Mouse (Mus musculus) layer of hippocampus, adult 9-11 months (tissue): ENCODE results near the gene Cbs.
A peak's percentile ranks its signal among the peaks of the same experiment; 100 is the strongest.
"Not testable (repeated sequence)": the region's sequence is repeated elsewhere in the genome, so short reads cannot be mapped to it uniquely, and the experiment has no call there.

ENCODE experiments used
- DNase-seq: peaks from one replicate; pipeline ENCODE4 v3.0.0; 2022

The Cbs gene

DNA sequence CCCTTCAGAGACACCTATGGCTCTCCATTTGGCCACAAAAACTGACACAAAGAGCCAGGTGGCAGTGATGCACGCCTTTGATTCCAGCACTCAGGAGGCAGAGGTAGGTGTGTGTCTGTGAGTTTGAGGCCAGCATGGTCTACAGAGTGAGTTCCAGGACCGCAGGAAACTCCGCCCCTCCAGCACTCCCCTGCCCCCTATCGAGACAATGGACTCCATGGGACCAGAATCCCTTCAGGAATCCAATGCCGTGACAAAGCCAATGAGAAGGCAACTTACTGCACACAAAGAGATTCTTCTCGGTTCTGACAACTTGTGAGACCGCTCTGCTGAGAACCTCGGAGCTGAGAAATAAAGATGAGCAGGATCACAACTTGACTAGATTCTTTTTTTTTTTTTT is 5.3 kb upstream of the Cbs start:
- DNase-seq = no peak

DNA sequence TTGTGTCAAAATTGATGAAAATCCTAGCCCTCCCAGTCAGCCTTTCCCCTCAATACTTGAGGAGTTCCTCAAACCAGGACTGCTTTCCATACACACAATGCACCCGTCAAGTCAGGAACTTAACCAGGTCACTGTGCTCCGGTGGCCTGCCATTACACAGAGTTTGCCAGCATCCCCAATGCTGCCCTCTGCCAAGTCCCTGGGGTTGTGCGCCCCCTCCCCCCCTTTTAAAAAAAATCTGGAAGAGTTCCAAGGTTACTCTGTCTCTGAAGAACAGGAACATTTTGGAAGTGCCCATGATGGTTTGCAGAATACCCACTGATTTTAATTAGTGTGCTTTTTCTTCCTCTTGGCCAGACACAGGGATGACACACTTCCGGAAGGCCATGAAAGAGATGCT is 2.6 kb upstream of the Cbs start:
- DNase-seq = no peak

DNA sequence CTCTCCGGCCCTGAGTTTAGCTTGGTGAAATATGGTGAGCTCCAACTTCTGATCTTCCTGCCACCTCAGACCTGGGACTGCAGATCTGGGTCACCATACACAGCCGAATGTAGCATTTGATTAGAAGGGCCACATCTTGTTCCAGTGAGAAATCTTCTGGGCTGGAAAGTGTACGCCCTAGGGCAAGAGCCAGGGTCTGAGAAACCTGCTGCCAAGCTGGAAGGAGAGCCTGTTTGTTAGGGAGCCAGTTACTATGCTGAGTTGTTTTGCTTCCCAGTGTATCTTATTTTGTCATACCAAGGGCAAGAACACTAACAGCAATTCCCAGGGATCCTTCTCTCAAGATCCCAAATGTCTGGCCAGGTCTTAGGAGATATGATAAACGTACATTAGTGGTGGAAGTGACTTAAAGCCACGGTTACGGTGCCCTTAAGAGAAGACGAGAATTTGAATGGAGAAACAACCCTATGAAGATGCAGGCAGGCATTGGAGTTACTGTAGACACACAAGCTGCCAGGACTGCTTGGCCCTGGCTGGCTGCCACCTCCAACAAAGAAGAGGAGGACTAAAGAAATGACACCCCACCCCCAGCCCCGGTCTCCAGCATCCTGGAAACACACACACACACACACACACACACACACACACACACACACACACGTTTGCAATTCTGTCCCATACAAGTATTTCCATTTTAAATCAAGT is 980 bp upstream of the Cbs start:
- peak; percentile 52 for DNase-seq

DNA sequence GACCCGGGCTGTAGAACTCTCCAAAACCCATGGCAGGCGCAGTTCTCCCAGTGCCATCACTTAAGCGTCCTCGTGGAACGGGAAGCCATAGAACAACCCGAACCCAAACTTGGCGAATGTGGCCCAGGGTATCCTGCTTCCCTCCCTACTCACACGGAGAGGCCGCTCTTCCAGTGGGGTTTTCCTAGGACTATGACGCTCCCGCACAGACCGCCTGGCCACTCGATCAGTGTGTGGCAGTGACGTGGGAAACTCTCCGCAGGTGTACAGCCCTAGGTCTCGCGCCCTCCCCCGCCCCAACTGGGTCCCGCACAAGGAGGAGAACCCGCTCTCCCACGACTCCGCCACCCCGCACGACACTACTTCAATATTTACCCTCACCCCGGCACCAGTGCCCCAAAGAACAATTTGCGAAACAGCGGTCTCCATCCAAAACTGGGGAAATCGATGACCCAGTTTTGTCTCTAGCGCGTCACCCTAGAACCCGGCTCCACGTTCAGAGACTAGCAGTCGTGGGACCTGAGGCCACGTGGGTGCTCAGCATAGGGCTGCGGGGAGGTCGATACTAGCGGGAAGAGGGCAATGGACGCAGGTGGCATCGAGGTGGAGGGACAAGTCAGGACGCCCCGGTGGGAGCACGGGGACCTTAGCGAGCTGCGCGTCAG is 629 bp downstream of the Cbs start:
- DNase-seq = no peak

DNA sequence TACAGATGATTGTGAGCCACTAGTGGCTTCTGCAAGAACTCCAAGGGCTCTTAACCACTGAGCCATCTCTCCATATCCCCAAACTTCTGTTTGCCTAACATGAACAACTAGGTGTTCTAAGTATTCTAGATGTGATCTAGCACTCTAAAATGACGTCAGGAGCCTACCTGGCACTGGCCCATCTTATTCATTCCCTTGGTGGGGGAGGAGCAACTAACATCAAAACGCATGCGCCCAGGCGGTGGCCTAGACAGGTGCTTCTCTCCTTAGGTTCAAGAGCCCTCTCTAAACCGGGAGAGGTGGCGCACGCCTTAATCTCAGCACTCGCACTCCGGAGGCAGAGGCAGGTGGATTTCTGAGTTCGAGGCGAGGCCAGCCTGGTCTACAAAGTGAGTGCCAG is 1.3 kb downstream of the Cbs start:
- DNase-seq = no peak

DNA sequence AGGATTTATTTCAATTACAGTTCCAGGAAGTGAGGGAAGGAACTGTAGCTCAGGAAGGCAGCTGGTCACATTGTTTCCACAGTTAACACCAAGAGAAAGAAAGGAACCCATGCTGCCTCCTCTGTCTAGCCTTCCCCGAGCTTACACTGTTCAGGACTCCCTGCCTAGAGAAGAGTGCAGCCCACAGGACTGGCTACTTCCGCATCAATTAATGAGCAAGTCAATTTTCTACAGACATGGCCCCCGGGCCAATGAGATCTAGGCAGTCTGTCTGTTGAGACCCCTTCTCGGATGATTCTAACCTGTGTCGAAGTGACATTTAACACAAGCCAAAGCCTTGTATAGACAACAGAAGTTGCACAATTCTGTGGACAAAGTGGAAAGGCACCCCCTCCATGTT is 2.1 kb downstream of the Cbs start:
- DNase-seq = no peak

DNA sequence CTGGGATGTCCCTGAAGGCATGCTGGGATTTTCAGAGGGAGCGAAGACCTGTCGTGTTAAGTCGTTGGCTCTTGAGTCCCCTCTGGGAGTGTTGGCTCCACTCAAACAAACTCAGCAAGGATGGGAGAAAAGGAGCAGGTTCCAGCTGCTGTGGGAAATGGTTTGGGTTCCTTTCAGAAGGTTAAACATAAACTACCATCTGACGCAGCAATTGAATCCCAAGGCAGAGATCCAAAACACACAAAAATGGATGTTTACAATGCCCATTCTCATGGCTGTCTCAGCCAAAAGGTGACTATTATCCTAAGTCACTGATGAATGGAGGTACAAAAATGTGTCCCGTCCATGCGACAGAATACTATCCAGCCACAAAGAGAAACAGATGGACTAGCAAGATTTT is 4.0 kb downstream of the Cbs start:
- DNase-seq = no peak

DNA sequence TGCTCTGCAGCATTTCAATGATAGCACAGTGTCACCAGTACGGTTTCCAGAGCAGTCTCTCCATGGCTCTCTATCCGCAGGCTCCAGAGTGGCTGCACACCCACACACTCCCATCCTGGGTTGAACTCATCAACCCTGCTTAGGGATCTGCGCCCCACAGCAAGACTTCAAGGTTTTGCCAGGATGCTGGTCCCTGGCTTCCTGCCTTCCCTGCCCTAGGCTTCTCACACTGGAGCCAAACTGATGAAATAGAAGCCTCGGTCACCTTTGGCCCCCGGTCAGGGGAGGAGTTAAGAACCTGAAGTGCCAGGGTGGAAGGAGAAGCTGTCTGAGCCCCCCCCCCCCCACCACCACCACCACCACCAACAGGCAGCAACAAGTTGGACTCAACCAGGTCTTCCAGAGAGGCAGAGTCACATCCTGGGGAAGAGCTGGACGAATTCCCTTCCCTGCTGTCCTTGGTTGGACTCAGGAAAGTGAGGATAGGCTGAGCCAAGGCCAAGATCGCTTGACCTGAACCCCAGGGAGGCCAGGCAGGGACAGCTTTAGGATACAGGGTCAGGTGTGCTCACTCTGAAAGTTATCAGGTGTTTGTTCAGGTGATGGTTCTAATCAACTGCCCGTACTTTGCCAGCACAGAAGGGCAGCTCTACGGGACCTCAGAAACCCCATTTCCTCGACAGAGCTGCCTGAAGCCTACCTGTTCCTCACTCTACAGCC is 5.8 kb downstream of the Cbs start:
- no peak for DNase-seq

DNA sequence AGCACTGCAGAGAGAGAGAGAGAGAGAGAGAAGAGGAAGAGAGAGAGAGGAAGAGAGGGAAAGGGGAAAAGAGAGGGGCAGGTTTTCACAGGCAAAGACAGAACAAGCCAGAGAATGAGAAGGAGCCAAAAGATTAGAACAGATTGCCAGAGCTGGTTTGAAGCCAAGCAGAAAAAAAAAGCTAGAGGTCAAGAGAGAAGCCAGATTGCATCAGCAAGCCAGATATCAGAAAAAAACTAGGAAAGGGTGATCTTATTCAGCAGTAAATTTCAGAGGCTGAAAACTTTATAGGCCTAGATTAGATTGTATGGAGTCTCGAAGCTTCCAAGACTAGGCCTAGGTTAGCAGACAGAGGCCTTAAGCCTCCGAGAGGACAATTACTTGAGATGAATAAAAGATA is 9.1 kb downstream of the Cbs start:
- no peak for DNase-seq

DNA sequence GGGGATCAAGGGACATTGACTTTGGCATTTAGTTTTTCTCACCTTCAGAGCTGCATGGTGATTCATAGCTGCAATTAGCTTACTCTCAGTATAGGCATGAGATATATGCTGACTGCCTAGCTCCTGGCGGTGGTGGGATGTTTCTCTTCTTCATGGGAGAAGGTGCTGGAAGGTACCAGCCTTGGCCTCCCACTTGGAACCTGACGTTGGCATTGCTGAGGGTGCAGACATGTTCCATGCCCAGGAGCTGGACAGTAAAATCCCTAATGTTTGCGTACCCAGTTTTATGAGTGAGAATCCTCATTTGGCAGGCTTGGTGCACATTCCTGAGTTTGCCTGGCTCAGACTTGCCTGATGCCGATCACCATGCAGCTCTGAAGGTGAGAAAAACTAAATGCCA is 13.9 kb downstream of the Cbs start:
- no peak for DNase-seq

DNA sequence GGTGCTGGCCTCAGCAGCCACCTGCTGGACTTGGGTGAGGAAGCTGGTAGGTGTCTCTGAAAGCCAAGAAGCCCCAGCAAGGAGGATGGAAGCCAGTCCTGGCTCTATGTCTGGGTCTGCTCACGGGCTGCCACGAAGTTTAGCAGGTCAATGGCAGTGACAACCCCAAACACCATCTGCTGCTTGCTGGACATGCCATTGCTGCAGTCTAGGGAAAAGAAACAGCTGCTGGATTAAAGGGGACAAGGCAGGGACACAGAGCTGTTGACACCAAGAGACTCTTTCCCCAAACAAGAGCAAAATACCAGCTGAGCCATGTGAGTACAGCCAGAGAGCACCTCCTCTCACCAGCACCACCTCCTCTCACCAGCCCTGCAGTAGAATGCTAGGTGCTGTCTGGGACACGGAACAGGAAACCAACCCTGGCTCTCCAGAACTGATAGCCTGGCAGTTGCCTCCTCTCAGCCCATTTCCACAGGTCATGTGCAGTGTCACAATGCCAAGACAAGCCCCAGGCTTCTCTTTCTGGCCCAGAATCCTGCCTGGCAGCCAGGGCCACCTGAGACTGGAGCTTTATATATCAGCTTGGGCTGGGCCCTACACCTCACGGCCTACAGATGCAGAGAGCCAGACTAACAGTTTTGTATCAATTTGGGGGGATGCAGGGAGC is 23.8 kb downstream of the Cbs start:
- no peak for DNase-seq

DNA sequence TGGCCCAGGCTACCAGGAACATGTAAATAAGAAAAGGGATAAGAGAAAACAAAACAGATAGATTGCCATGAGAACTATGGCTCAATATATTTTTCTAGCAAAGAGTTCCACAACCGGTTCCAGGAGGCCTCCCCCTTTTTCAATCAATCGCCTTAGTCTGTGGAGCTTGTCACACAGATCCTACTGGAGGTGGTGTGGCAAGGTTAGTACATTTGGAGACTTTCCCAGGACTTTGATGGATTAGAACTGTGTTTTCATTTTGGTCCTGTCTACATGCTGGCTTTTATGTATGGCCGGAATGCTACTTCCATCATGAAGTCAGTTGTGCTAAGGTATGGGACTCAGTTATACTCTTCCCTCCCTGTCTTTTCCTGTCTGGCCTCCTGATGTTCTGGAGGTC is 27.1 kb downstream of the Cbs start:
- DNase-seq = no peak

DNA sequence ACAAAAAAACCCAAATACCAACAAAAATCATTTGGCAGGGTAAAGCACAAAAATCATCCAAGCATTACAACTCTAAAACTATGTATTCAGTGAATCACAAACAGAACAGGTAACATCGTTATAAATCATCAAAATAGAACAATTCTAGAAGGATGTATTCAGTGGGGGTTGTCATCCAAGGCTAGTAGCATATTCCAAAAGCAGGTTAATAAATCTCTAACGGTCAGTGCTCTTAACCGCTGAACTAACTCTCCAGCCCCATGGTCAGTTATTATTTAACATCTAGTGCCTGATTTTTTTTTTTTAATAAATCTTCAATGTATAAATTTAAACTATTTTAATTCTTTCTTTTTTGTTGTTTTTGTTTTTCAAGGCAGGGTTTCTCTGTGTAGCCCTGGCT is 27.9 kb downstream of the Cbs start:
- DNase-seq = not testable (repeated sequence)

DNA sequence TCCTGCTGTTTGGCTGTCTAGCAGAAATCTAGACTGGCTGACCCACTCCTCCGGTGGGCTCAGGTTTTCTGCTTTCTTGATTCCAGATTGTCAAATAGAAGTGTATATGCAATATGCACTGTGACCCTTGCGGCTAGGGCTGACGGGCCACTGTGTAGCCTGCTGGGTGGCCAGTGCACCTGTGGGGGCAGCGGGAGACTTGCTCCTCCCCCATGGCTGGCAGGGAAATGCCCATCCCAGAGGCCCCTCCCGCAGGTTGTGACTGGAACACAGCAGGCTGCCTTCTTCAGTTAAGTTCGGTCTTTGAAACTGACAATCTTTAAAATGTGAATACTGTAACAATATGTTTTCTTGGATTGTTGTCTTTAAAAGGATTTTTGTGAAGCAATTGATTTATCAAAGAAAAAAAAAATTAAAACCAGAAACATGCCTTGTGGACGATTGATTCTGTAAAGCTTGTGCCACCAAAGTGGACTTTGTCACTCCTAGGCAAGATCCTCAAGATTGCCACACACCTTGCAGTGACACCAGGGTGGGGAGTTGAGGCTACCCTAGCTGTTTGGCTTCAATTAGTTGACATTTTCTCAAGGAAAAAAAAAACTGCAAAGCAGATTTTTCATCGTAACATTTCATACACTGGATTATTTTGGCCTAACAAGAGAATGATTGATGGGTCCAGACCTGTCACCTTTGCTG is 29.6 kb downstream of the Cbs start:
- no peak for DNase-seq

DNA sequence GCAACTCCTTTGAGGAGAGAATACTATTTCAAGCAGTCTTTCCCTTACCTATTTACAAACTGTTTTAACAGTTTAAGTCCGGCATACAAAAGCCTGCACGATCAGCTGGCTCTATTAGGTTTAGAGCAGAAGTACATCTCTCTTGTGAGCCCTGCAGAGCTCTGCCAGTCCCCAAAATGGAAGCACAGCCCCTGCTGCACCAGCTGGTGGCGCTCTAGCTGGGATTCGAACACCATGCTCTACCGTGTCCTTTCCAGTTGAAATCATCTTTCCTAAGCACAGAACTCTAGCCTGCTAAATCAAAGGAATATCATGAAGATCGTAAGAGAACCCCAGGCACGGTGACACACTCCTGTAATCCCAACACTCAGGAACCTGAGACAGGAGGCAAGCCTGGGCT is 30.6 kb downstream of the Cbs start:
- no peak for DNase-seq

DNA sequence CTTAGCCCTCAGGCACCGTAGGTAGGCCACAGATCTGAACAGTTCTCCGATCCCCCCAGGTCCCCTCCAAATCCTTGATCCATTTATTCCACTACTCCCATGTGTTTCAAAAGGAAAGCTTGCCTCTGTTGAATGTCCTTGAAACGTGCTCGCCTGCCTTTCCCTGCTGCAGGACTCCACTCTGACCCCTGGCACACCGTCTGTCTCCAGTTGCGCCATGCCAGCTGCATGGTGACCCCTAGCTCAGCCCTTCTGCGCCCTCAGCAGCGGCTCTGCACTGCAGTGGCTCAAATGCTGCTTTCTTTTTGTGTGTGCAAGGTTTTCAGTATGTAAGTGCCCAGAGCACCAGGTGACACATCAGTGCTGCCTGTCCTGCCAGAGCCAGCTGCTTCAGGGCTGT is 38.4 kb downstream of the Cbs start:
- DNase-seq = no peak

DNA sequence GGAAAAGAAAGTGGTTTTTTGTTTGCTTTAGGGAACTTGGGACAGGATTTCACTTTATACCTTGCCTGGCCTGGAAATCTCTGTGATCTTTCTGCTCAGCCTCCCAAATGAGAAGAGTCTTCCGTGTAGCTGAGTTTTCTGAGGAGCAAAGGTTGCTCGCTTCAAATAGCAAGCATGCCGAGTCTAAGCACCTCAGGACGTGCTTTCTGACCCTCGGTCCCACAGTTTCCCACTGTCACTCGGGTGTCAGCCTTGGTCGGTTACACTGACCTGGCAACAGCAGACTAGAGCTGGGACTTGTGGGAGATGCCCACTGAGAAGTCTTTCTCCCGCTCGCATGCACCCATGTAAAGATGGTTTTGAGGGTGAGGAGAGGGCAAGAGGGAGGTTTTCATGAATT is 39.1 kb downstream of the Cbs start:
- DNase-seq = no peak

DNA sequence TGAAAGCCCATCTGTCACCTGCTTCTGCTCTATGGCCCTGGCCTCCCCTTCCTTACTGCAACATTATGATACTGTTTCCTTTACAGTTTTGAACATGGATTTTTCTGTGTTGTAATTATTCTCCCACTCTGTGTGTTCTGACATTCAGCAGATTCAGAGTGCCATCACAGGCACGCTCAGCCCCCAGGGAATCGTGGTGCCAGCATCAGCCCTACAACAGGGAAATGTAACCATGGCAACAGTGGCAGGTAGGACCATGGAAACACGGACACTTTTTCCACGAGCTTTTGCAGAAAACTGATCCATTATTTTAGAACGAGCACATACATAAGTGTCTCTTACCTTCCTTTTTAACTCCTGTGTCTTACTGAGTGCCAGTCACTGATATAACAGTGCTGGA is 42.0 kb downstream of the Cbs start:
- DNase-seq = peak; percentile 60

DNA sequence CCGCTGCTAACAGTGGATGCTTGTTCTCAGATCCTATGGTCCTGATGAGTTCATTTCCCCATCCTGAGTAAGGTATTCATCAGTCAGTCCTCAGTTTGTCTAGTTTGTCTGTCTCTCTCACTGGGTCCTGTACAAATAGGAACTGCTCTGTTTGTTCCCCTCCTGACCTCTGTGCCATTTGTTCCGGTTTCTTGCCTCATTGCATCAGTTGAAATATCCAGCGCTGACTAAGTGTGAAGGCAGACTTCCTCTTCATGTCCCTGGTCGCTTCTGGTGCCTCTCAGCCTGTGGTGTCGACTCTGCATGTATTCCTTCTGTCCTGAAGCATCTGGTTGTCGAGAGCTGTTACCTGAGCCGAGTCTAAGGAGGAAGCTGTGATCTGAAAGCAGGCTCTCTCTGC is 42.4 kb downstream of the Cbs start:
- peak; percentile 63 for DNase-seq

DNA sequence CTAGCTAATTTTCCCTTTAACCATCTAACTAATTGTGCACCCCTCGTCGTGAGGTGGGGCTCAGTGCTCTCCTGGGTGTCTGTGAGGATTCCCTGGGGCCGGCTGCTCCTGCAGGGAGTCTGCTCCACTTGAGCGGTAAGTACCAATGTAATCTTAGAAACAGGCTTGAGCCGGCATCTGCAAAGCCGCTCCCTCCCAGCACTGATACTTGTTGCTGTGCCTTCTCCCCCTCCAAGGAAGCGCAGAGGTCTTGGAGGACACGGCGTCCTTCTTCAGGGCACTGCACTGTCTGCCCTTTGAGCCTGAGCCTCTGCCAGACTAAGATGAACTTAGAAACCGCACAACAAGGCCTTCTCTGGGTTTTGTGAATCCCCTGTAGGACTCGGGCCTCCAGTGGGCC is 46.2 kb downstream of the Cbs start:
- DNase-seq = no peak

DNA sequence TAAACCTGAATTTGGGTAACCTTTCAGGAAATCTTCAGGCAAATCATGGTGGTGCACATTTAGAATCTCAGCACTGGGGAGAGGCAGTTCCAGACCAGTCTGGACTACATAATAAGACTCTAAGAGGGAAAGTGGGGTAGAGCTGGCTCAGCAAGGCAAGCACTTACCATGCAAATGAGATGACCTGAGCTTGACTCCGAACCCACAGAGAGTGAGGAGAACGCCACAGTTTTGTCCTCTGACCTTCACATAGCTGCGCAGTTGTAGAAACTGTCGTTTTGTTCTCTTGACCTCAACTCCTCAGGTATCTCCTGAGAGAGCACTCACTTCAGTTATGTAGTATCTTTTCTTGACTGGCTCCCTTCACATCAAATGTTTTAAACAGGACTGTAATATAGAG is 48.3 kb downstream of the Cbs start:
- no peak for DNase-seq

DNA sequence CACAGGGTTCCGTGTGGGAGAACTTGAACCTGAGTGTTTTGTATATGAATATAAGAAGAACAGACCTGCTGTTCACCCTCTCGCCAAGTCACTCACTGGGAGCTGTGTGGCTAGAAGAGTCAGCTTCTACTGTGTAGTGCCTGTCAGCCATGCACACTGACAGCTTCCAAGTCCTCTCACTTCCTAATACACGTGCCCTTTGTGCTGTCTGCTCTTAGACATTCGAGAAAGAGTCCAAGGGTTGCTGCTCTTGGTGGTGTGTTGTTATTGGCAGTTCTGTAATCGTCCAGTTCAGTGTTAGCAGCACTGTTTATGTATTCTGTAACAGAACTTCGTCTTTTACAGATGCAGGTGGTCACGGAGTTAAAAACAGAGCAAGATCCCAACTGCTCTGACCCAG is 48.9 kb downstream of the Cbs start:
- no peak for DNase-seq

DNA sequence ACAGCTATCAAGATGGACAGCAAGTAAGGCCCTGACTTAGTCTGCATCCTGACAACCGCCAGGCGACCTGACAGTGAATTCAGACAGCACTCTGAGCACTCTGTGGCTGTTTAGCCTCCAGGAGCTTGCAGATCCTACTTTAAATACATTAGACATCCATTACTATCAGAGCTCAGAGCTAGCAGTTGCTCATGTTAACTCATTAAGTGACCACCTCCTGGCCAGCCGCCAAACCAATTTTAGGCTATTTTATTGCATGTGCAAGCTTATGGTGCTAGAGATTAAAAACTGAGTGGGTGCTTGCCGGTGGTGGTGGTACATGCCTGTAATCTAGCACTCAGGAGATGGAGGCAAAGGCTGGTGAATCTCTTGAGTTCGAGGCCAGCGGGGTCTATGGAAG is 53.3 kb downstream of the Cbs start:
- DNase-seq = no peak
